Mouse (Mus musculus) liver, adult 2 months (tissue): ENCODE data around the gene Krtcap2. TPM values are rescaled to one million over a fixed set of nuclear protein-coding genes. Genes with fewer than 3 reads are reported as not detected.

Source experiments
- DNase-seq: peaks from one replicate; pipeline ENCODE4 v3.0.0-alpha.2; 2011; ENCODE audit warnings: low read depth, low spot score; ENCODE audit errors: extremely low read depth
- H3K27ac ChIP-seq: fragments of 200-500 bp; replicated peaks from 2 replicates; pipeline ENCODE4 v1.5.1; 2012; ENCODE audit warnings: low read depth, mild to moderate bottlenecking, control low read depth, inconsistent platforms, low read length; ENCODE audit not compliant: insufficient read depth
- H3K27me3 ChIP-seq: fragments of 200-500 bp; 2 replicates; pipeline ENCODE4 v1.6.1; 2012; ENCODE audit warnings: mild to moderate bottlenecking, moderate library complexity, low read length, inconsistent platforms; ENCODE audit not compliant: control insufficient read depth, insufficient read depth
- H3K36me3 ChIP-seq: fragments of 200-500 bp; 2 replicates; pipeline ENCODE4 v1.6.1; 2012; ENCODE audit warnings: low read length, inconsistent platforms; ENCODE audit not compliant: control insufficient read depth, insufficient read depth
- H3K4me1 ChIP-seq: fragments of 200-500 bp; 2 replicates; pipeline ENCODE4 v1.6.1; 2011; ENCODE audit warnings: low read length; ENCODE audit not compliant: control insufficient read depth, insufficient read depth
- H3K4me3 ChIP-seq: fragments of 200-500 bp; 2 replicates; pipeline ENCODE4 v1.5.1; 2011; ENCODE audit warnings: low read depth, mild to moderate bottlenecking, control low read depth, low read length, moderate library complexity; ENCODE audit not compliant: insufficient read depth
- H3K79me2 ChIP-seq: fragments of 200-500 bp; 2 replicates; pipeline ENCODE4 v1.6.1; 2012; ENCODE audit warnings: inconsistent platforms, mild to moderate bottlenecking, low read length, moderate library complexity; ENCODE audit not compliant: control insufficient read depth, insufficient read depth
- H3K9ac ChIP-seq: fragments of 200-500 bp; 2 replicates; pipeline ENCODE4 v1.6.1; 2012; ENCODE audit warnings: low read depth, mild to moderate bottlenecking, control low read depth, inconsistent platforms, low read length
- CTCF ChIP-seq: fragments of 200-500 bp; IDR thresholded peaks from 2 replicates; pipeline ENCODE4 v1.5.1; 2011; ENCODE audit warnings: low read depth, low read length, control low read depth
- POLR2A ChIP-seq: fragments of 200-500 bp; IDR thresholded peaks from 2 replicates; pipeline ENCODE4 v1.6.1; 2011; ENCODE audit warnings: low read length, control low read depth; ENCODE audit not compliant: insufficient read depth; ENCODE audit errors: extremely low read depth
- WGBS: fragments of 180-500 bp; shearing (Covaris S2); methylation state at CpG from one replicate; pipeline ENCODE4 v1.1.7; 2018; 5-methylcytosine and 5-hydroxymethylcytosine counted together
- polyA plus RNA-seq: library from polyadenylated mRNA; depleted of rRNA; stranded (reverse); fragments of >200 nt; gene quantifications from 2 replicates; pipeline ENCODE4 v1.2.3, GENCODE M21; 2012
- total RNA-seq: library from RNA; depleted of rRNA; stranded (reverse); fragments of >200 nt; gene quantifications from 2 replicates; pipeline ENCODE4 v1.2.3, GENCODE M21; 2014

The Krtcap2 gene
- total and polyA plus RNA-seq, 2 experiments = 45.1 to 197 TPM

GRCm38 (mm10) chr3:89291874-89292273 is 46.1 kb downstream of the Krtcap2 start:
- no peak for DNase-seq
- H3K27ac ChIP-seq = peak overlapping the region; percentile 96
- H3K9ac ChIP-seq = no peak overlapping the region
- no peaks in the 10 kb centered on the region for H3K27me3 ChIP-seq
- peaks cover 45% of the 10 kb centered on the region for H3K4me1 ChIP-seq
- H3K36me3 ChIP-seq = no peaks in the 10 kb centered on the region
- WGBS = 77% methylated on average over 10 of the region's 10 CpGs
- no peak for TF ChIP-seq POLR2A
- H3K79me2 ChIP-seq = no peaks in the 10 kb centered on the region
- no peak overlapping the region for H3K4me3 ChIP-seq

DNA sequence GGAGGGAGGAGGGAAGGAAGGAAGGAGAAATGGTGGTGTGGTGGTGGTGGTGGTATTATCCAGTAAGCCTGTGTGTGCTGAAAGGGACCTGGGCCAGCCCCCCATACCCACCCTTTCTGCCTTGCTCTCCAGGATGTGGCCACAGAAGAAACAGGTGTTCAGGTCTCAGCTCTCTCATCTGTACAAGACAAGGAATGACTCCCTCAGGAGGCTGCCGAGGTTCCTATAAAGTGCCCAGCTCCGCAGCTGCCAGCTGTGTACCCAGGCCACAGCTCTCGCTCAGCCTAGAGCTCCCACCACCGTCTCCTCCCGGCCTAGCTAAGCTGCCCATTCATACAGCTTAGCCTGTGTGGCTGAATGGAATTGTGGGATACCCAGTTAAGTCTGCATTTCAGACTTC is 46.5 kb downstream of the Krtcap2 start:
- Histone ChIP-seq H3K79me2 (no peaks in the 10 kb centered on the region), H3K36me3 (no peaks in the 10 kb centered on the region), H3K27me3 (no peaks in the 10 kb centered on the region), H3K4me3 (no peak overlapping the region), H3K4me1 (peaks cover 45% of the 10 kb centered on the region), H3K9ac (no peak overlapping the region), H3K27ac (peak overlapping the region; percentile 96)
- no peak for DNase-seq
- WGBS = 92% methylated on average over 5 of the region's 5 CpGs
- no peak for TF ChIP-seq CTCF
- no peak for TF ChIP-seq POLR2A

- Histone ChIP-seq H3K4me1 (peaks cover 35% of the 10 kb centered on the region), H3K79me2 (no peaks in the 10 kb centered on the region), H3K27me3 (no peaks in the 10 kb centered on the region), H3K27ac (peak overlapping the region; percentile 97), H3K4me3 (no peak overlapping the region), H3K9ac (peak overlapping the region; percentile 57), H3K36me3 (no peaks in the 10 kb centered on the region)
- TF ChIP-seq POLR2A (no peak), CTCF (no peak)
- DNase-seq = peak; percentile 100
- WGBS = 29% methylated on average over 11 of the region's 11 CpGs
These were observed 47.6 kb downstream of the Krtcap2 start for GRCm38 (mm10) chr3:89293247-89293918.

- Histone ChIP-seq H3K27ac (peak overlapping the region; percentile 97), H3K4me3 (no peak overlapping the region), H3K36me3 (no peaks in the 10 kb centered on the region), H3K27me3 (no peaks in the 10 kb centered on the region), H3K4me1 (peaks cover 32% of the 10 kb centered on the region), H3K9ac (peak overlapping the region; percentile 45; the same call in 1 of the 2 replicates), H3K79me2 (no peaks in the 10 kb centered on the region)
- DNase-seq = peak; percentile 94
- WGBS = 30% methylated on average over 5 of the region's 5 CpGs
- TF ChIP-seq CTCF (no peak), POLR2A (0 out of 2 replicates have a peak, but pooled peaks have one; percentile 9)
These were observed 48.4 kb downstream of the Krtcap2 start for GRCm38 (mm10) chr3:89294195-89294594.

GRCm38 (mm10) chr3:89295685-89296230 is 50.0 kb downstream of the Krtcap2 start:
- DNase-seq = peak; percentile 52
- H3K4me1 ChIP-seq = peaks cover 30% of the 10 kb centered on the region
- H3K27ac ChIP-seq = peak overlapping the region; percentile 53
- H3K4me3 ChIP-seq = no peak overlapping the region
- H3K36me3 ChIP-seq = no peaks in the 10 kb centered on the region
- H3K27me3 ChIP-seq = no peaks in the 10 kb centered on the region
- peak overlapping the region; percentile 18; the same call in 1 of the 2 replicates for H3K9ac ChIP-seq
- 61% methylated on average over 8 of the region's 8 CpGs for WGBS
- TF ChIP-seq CTCF = no peak
- no peak for TF ChIP-seq POLR2A
- H3K79me2 ChIP-seq = no peaks in the 10 kb centered on the region
